Mouse (Mus musculus) limb, embryonic 13.5 days (tissue): ENCODE data around the gene Rhebl1. TPM values are rescaled to one million over a fixed set of nuclear protein-coding genes. Genes with fewer than 3 reads are reported as not detected.

Experiments
- ATAC-seq: fragments of 200-750 bp; cut with Nextera tagmentation; 2 replicates; pipeline ENCODE4 v1.8.0; 2017; ENCODE audit warnings: low read depth, moderate number of reproducible peaks, moderate TSS enrichment; ENCODE audit not compliant: low FRiP score
- H3K27ac ChIP-seq: fragments of 300-500 bp; sonication (generic); 2 replicates; pipeline ENCODE4 v1.5.1; 2015; ENCODE audit warnings: inconsistent platforms, mild to moderate bottlenecking, moderate library complexity
- H3K27me3 ChIP-seq: fragments of 300-500 bp; sonication (generic); 2 replicates; pipeline ENCODE4 v1.6.1; 2015; ENCODE audit warnings: mild to moderate bottlenecking, inconsistent platforms
- H3K36me3 ChIP-seq: fragments of 300-500 bp; sonication (generic); 2 replicates; pipeline ENCODE4 v1.6.1; 2015; ENCODE audit warnings: inconsistent platforms, mild to moderate bottlenecking, moderate library complexity
- H3K4me1 ChIP-seq: fragments of 300-500 bp; sonication (generic); 2 replicates; pipeline ENCODE4 v1.6.1; 2015; ENCODE audit warnings: inconsistent platforms
- H3K4me2 ChIP-seq: fragments of 300-500 bp; sonication (generic); replicated peaks from 2 replicates; pipeline ENCODE4 v1.6.1; 2015; ENCODE audit warnings: inconsistent platforms, mild to moderate bottlenecking, moderate library complexity
- H3K4me3 ChIP-seq: fragments of 300-500 bp; sonication (generic); 2 replicates; pipeline ENCODE4 v1.5.1; 2015; ENCODE audit warnings: moderate library complexity, mild to moderate bottlenecking, inconsistent platforms
- H3K9ac ChIP-seq: fragments of 300-500 bp; sonication (generic); 2 replicates; pipeline ENCODE4 v1.6.1; 2015; ENCODE audit warnings: mild to moderate bottlenecking, inconsistent platforms
- H3K9me3 ChIP-seq: fragments of 300-500 bp; sonication (generic); 2 replicates; pipeline ENCODE4 v1.6.1; 2016; ENCODE audit warnings: inconsistent platforms
- WGBS: fragments of 180-500 bp; shearing (Covaris S2); methylation state at CpG from one replicate; pipeline ENCODE4 v1.1.7; 2015; 5-methylcytosine and 5-hydroxymethylcytosine counted together
- polyA plus RNA-seq: library from polyadenylated mRNA; unstranded; fragments of >200 nt; fragmentation: Nextera tagmentation; extraction: Ambion mirVana; gene quantifications from 2 replicates; pipeline ENCODE4 v1.2.1, GENCODE M21; 2015

The Rhebl1 gene
- polyA plus RNA-seq, 1 experiment from 2014 or later: 18.4 TPM

GRCm38 (mm10) chr15:98852733-98853132 lies 41.6 kb downstream of the Rhebl1 start:
- WGBS: 90% methylated on average over 9 of the region's 9 CpGs
- Histone ChIP-seq H3K4me1 (no peaks in the 10 kb centered on the region), H3K4me2 (no peak overlapping the region), H3K36me3 (peaks cover 100% of the 10 kb centered on the region), H3K27me3 (no peaks in the 10 kb centered on the region), H3K9me3 (no peaks in the 10 kb centered on the region), H3K9ac (no peak overlapping the region), H3K27ac (no peak overlapping the region), H3K4me3 (no peak overlapping the region)
- ATAC-seq: no peak

- ATAC-seq: no peak
- Histone ChIP-seq H3K4me2 (no peak overlapping the region), H3K4me3 (no peak overlapping the region), H3K4me1 (no peaks in the 10 kb centered on the region), H3K27ac (no peak overlapping the region), H3K9ac (no peak overlapping the region), H3K9me3 (no peaks in the 10 kb centered on the region), H3K27me3 (no peaks in the 10 kb centered on the region), H3K36me3 (peaks cover 100% of the 10 kb centered on the region)
- WGBS: 93% methylated on average over 9 of the region's 9 CpGs
These were observed 42.3 kb downstream of the Rhebl1 start for GRCm38 (mm10) chr15:98852071-98852470.

- H3K27me3 ChIP-seq: no peaks in the 10 kb centered on the region
- no peak overlapping the region for H3K4me3 ChIP-seq
- peaks cover 100% of the 10 kb centered on the region for H3K36me3 ChIP-seq
- no peaks in the 10 kb centered on the region for H3K4me1 ChIP-seq
- no peak overlapping the region for H3K9ac ChIP-seq
- H3K27ac ChIP-seq: no peak overlapping the region
- 93% methylated on average over 21 of the region's 21 CpGs for WGBS
- ATAC-seq: no peak
- no peaks in the 10 kb centered on the region for H3K9me3 ChIP-seq
- H3K4me2 ChIP-seq: no peak overlapping the region
These were observed 43.0 kb downstream of the Rhebl1 start for GRCm38 (mm10) chr15:98851229-98851818.

DNA sequence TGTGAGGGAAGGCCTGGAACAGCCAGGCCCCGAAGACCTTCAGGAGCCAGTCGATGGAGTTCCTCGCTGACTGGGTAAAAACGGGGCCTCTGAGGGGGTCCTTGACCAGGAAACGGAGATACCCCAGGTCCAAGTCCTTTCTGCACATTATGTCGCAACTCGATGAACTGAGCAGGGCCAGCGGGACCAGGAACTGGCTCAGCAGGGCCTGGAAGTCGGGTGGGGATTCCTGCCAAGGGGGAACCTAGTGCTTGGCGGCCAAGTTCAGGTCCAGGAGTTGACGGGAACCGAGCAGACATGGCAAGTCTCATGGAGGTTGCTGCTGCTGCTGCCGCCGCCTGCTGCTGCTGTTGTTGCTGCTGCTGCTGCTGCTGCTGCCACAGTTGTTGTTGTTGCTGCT lies 43.7 kb downstream of the Rhebl1 start:
- Histone ChIP-seq H3K9ac (no peak overlapping the region), H3K4me3 (no peak overlapping the region), H3K27ac (no peak overlapping the region), H3K36me3 (peaks cover 100% of the 10 kb centered on the region), H3K4me1 (no peaks in the 10 kb centered on the region), H3K9me3 (no peaks in the 10 kb centered on the region), H3K27me3 (no peaks in the 10 kb centered on the region), H3K4me2 (no peak overlapping the region)
- 90% methylated on average over 14 of the region's 14 CpGs for WGBS
- no peak for ATAC-seq

GRCm38 (mm10) chr15:98849956-98850600 lies 44.3 kb downstream of the Rhebl1 start:
- H3K9ac ChIP-seq: no peak overlapping the region
- H3K27me3 ChIP-seq: no peaks in the 10 kb centered on the region
- H3K27ac ChIP-seq: no peak overlapping the region
- H3K4me2 ChIP-seq: no peak overlapping the region
- H3K4me1 ChIP-seq: no peaks in the 10 kb centered on the region
- ATAC-seq: no peak; the same call in 1 of the 2 replicates
- H3K4me3 ChIP-seq: no peak overlapping the region
- 89% methylated on average over 16 of the region's 16 CpGs for WGBS
- H3K36me3 ChIP-seq: peaks cover 100% of the 10 kb centered on the region
- H3K9me3 ChIP-seq: no peaks in the 10 kb centered on the region

DNA sequence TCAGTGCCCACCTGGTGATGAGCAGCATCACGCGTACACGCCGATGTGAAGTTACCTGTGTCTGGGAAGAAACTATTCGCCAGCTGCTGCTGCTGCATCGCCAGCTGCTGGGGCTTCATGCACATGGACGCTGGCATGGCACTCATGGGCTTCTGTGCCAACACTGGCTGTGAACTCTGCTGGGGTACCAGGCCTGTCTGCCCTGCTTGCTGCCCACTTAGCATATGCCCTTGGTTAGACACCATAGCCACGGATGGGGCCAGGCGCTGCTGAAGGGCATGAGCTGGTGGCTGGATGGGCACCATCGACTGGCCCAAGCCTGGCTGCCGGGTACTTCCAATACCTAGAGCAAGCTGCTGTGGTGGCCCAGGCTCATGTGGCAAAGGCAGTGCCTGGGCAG lies 45.2 kb downstream of the Rhebl1 start:
- no peak for ATAC-seq
- Histone ChIP-seq H3K27me3 (no peaks in the 10 kb centered on the region), H3K9me3 (no peaks in the 10 kb centered on the region), H3K9ac (no peak overlapping the region), H3K4me2 (no peak overlapping the region), H3K4me1 (no peaks in the 10 kb centered on the region), H3K4me3 (no peak overlapping the region), H3K36me3 (peaks cover 100% of the 10 kb centered on the region), H3K27ac (no peak overlapping the region)
- 93% methylated on average over 11 of the region's 11 CpGs for WGBS

- no peaks in the 10 kb centered on the region for H3K27me3 ChIP-seq
- no peaks in the 10 kb centered on the region for H3K4me1 ChIP-seq
- no peak for ATAC-seq
- H3K9me3 ChIP-seq: no peaks in the 10 kb centered on the region
- 91% methylated on average over 8 of the region's 8 CpGs for WGBS
- H3K27ac ChIP-seq: no peak overlapping the region
- no peak overlapping the region for H3K4me2 ChIP-seq
- no peak overlapping the region for H3K9ac ChIP-seq
- H3K4me3 ChIP-seq: no peak overlapping the region
- H3K36me3 ChIP-seq: peaks cover 100% of the 10 kb centered on the region
These were observed 48.2 kb downstream of the Rhebl1 start for GRCm38 (mm10) chr15:98846140-98846539.

- Histone ChIP-seq H3K9ac (no peak overlapping the region), H3K27ac (no peak overlapping the region), H3K4me2 (no peak overlapping the region), H3K9me3 (no peaks in the 10 kb centered on the region), H3K4me3 (no peak overlapping the region), H3K4me1 (no peaks in the 10 kb centered on the region), H3K27me3 (no peaks in the 10 kb centered on the region), H3K36me3 (peaks cover 100% of the 10 kb centered on the region)
- WGBS: 88% methylated on average over 2 of the region's 2 CpGs
- ATAC-seq: no peak
These were observed 49.2 kb downstream of the Rhebl1 start for GRCm38 (mm10) chr15:98845149-98845548.

- Histone ChIP-seq H3K9me3 (no peaks in the 10 kb centered on the region), H3K4me2 (no peak overlapping the region), H3K36me3 (peaks cover 100% of the 10 kb centered on the region), H3K27ac (no peak overlapping the region), H3K9ac (no peak overlapping the region), H3K27me3 (no peaks in the 10 kb centered on the region), H3K4me3 (no peak overlapping the region), H3K4me1 (no peaks in the 10 kb centered on the region)
- no peak for ATAC-seq
- 88% methylated on average over 11 of the region's 11 CpGs for WGBS
These were observed 50.6 kb downstream of the Rhebl1 start for GRCm38 (mm10) chr15:98843595-98844223.

GRCm38 (mm10) chr15:98839671-98840585 lies 54.4 kb downstream of the Rhebl1 start:
- Histone ChIP-seq H3K36me3 (peaks cover 100% of the 10 kb centered on the region), H3K9ac (no peak overlapping the region)
- 94% methylated on average over 30 of the region's 30 CpGs for WGBS

GRCm38 (mm10) chr15:98839161-98839560 lies 55.2 kb downstream of the Rhebl1 start:
- Histone ChIP-seq H3K9me3 (no peaks in the 10 kb centered on the region), H3K4me2 (no peak overlapping the region), H3K36me3 (peaks cover 100% of the 10 kb centered on the region), H3K27me3 (no peaks in the 10 kb centered on the region), H3K27ac (no peak overlapping the region), H3K9ac (no peak overlapping the region), H3K4me1 (no peaks in the 10 kb centered on the region), H3K4me3 (no peak overlapping the region)
- 98% methylated on average over 14 of the region's 14 CpGs for WGBS
- no peak for ATAC-seq

More at GRCm38 (mm10) chr15:98839671-98840585, 54.4 kb downstream of the Rhebl1 start:
- Histone ChIP-seq H3K4me3 (no peak overlapping the region), H3K9me3 (no peaks in the 10 kb centered on the region), H3K4me2 (no peak overlapping the region), H3K27ac (no peak overlapping the region), H3K27me3 (no peaks in the 10 kb centered on the region), H3K4me1 (no peaks in the 10 kb centered on the region)
- ATAC-seq: no peak

DNA sequence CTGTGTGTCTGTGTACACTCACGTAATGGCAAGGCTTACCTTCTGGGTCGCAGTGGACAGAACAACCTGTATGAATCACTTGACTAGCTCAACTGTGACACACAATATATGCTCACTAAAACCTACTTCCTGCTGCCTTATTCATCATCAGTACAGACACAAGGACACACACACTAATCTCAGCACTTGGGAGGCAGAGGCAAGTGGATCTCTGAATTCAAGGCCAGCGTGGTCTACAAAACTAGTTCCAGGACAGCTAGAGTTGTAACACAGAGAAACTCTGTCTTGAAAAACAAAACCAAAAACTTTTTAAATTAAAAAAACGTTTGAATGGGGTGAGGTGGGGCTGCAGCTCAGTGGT lies 56.6 kb downstream of the Rhebl1 start:
- no peak overlapping the region for H3K27ac ChIP-seq
- ATAC-seq: no peak
- 78% methylated on average over 4 of the region's 4 CpGs for WGBS
- no peak overlapping the region for H3K4me2 ChIP-seq
- H3K27me3 ChIP-seq: no peaks in the 10 kb centered on the region
- H3K36me3 ChIP-seq: peaks cover 98% of the 10 kb centered on the region
- no peak overlapping the region for H3K9ac ChIP-seq
- H3K4me3 ChIP-seq: no peak overlapping the region
- H3K9me3 ChIP-seq: no peaks in the 10 kb centered on the region
- H3K4me1 ChIP-seq: no peaks in the 10 kb centered on the region
